Mouse (Mus musculus): ENCODE measurements around the gene Klhdc3. TPM values are rescaled to one million over a fixed set of nuclear protein-coding genes. Genes with fewer than 3 reads are reported as not detected.
A peak's percentile ranks its signal among the peaks of the same experiment; 100 is the strongest.

The Klhdc3 gene
- 10 to 100 TPM; 53.5 to 60.2 TPM for total RNA-seq (2021)
- long read RNA-seq, experiment 1, transcript Klhdc3-201 (12 exons, 2,100 nt), result major isoform, 52 of 71 reads
- long read RNA-seq, experiment 1, partial matches to known transcripts, result 14 of 71 reads
- long read RNA-seq, experiment 1, other reads (novel, unspliced or antisense), result 5 of 71 reads
- long read RNA-seq, experiment 2, transcript Klhdc3-201 (12 exons, 2,100 nt), result major isoform, 25 of 30 reads
- long read RNA-seq, experiment 2, partial matches to known transcripts, result 3 of 30 reads
- long read RNA-seq, experiment 2, other reads (novel, unspliced or antisense), result 1 of 30 reads

GRCm38 (mm10) chr17:46680760-46681373 is at the start of gene Klhdc3:
TSS of gene Klhdc3 (minus strand) at chr17:46680914.
- peak; percentile 97 to 99 for DNase-seq

GRCm38 (mm10) chr17:46728904-46729318 is 48.2 kb upstream of the Klhdc3 start, which contains the start of gene Gnmt:
TSS of gene Gnmt (minus strand) at chr17:46729168.
- DNase-seq, result peak in 1 of 2 experiments; percentile 23

- no peak for DNase-seq
Observed at GRCm38 (mm10) chr17:46728496-46728895, 47.8 kb upstream of the Klhdc3 start.

- DNase-seq, result no peak
Observed at GRCm38 (mm10) chr17:46728021-46728420, 47.3 kb upstream of the Klhdc3 start.

GRCm38 (mm10) chr17:46727271-46727670 is 46.6 kb upstream of the Klhdc3 start:
- DNase-seq, result no peak

- no peak for DNase-seq
Observed at GRCm38 (mm10) chr17:46725731-46726645, 45.3 kb upstream of the Klhdc3 start.

GRCm38 (mm10) chr17:46725273-46725672 is 44.6 kb upstream of the Klhdc3 start:
- peak; percentile 21 to 35 for DNase-seq

- DNase-seq, result no peak
Observed at GRCm38 (mm10) chr17:46724477-46725084, 43.9 kb upstream of the Klhdc3 start.

- DNase-seq, result no peak
Observed at GRCm38 (mm10) chr17:46721077-46721476, 40.4 kb upstream of the Klhdc3 start.

GRCm38 (mm10) chr17:46714756-46715481 is 34.2 kb upstream of the Klhdc3 start:
- DNase-seq, result peak in 1 of 2 experiments; percentile 40

GRCm38 (mm10) chr17:46713849-46714248 is 33.1 kb upstream of the Klhdc3 start:
- DNase-seq, result no peak

- no peak for DNase-seq
Observed at GRCm38 (mm10) chr17:46712442-46712841, 31.7 kb upstream of the Klhdc3 start.

GRCm38 (mm10) chr17:46711612-46712271 is 31.0 kb upstream of the Klhdc3 start:
- DNase-seq, result peak; percentile 49 to 60

GRCm38 (mm10) chr17:46710959-46711597 is 30.4 kb upstream of the Klhdc3 start, which contains the start of gene Pex6:
TSS of gene Pex6 (plus strand) at chr17:46711463.
- DNase-seq, result peak; percentile 95 to 96

GRCm38 (mm10) chr17:46706375-46707089 is 25.8 kb upstream of the Klhdc3 start:
- DNase-seq, result peak; percentile 48 to 67

GRCm38 (mm10) chr17:46704887-46705835 is 24.4 kb upstream of the Klhdc3 start, which contains the start of gene Ppp2r5d:
TSS of gene Ppp2r5d (minus strand) at chr17:46705111.
- peak; percentile 99 for DNase-seq

- DNase-seq, result peak in 1 of 2 experiments; percentile 37
Observed at GRCm38 (mm10) chr17:46703971-46704886, 23.5 kb upstream of the Klhdc3 start.
